Mouse (Mus musculus) erythroid progenitor cell, adult 5-6 weeks (primary cell): Measurements from ENCODE around the gene Fopnl. TPM values are rescaled to one million over a fixed set of nuclear protein-coding genes. Genes with fewer than 3 reads are reported as not detected.

ENCODE experiments used
- ATAC-seq: replicated peaks from 2 replicates; pipeline ENCODE4 v1.8.0; 2016; ENCODE audit warnings: moderate number of reproducible peaks, mild to moderate bottlenecking, moderate TSS enrichment, inconsistent platforms; ENCODE audit not compliant: poor library complexity, low FRiP score, severe bottlenecking
- total RNA-seq, 2 experiments: library from RNA; stranded (forward) in 1 of 2; stranded (reverse) in 1 of 2; fragments of 150-400 nt in 1 of 2; fragments of 186-747, 209-891 nt in 1 of 2; gene quantifications; 2 replicates each; pipeline versions ENCODE4 v1.2.3 to v1.2.4; 2015 to 2017; ENCODE audit warnings: low replicate concordance in 2 of 2

Fopnl gene
- total RNA-seq, 2 experiments from 2014 or later = 39.9 to 111 TPM

GRCm38 (mm10) chr16:14253586-14253985, 63.6 kb downstream of the Fopnl start:
- no peak for ATAC-seq

- ATAC-seq = no peak
Measured at GRCm38 (mm10) chr16:14252877-14253276, 64.3 kb downstream of the Fopnl start.

- no peak for ATAC-seq
Measured at GRCm38 (mm10) chr16:14249913-14250312, 67.3 kb downstream of the Fopnl start.

Other genes with a start within 250 kb of the Fopnl start
- gene Nde1, start 154.1 kb downstream of the Fopnl start, total RNA-seq (2015; ENCODE audit: low replicate concordance) = 258 and 271 TPM in 2 replicates
- 377 and 447 TPM in 2 replicates for gene Nde1, start 154.1 kb downstream of the Fopnl start, total RNA-seq (2017; ENCODE audit: low replicate concordance)
- gene Marf1, start 154.1 kb downstream of the Fopnl start, total RNA-seq (2015; ENCODE audit: low replicate concordance) = 62.9 and 82.9 TPM in 2 replicates
- 53.7 and 56.2 TPM in 2 replicates for gene Marf1, start 154.1 kb downstream of the Fopnl start, total RNA-seq (2017; ENCODE audit: low replicate concordance)
- not detected in 2 replicates for gene Myh11, start 26.0 kb downstream of the Fopnl start, total RNA-seq (2015; ENCODE audit: low replicate concordance)
- under 0.01 TPM in 1 of 2 replicates, not detected in the other for gene Myh11, start 26.0 kb downstream of the Fopnl start, total RNA-seq (2017; ENCODE audit: low replicate concordance)
- gene Abcc1, start 44.2 kb upstream of the Fopnl start, total RNA-seq (2015; ENCODE audit: low replicate concordance) = 2.5 and 4.3 TPM in 2 replicates
- gene Abcc1, start 44.2 kb upstream of the Fopnl start, total RNA-seq (2017; ENCODE audit: low replicate concordance) = 2.8 and 3.0 TPM in 2 replicates
- gene A630010A05Rik, start 244.9 kb upstream of the Fopnl start, total RNA-seq (2015; ENCODE audit: low replicate concordance) = not detected in 2 replicates
- gene A630010A05Rik, start 244.9 kb upstream of the Fopnl start, total RNA-seq (2017; ENCODE audit: low replicate concordance) = not detected in 2 replicates